Mouse (Mus musculus): ENCODE measurements at regions not wholly inside any gene's neighbourhood (a gene's known extent, or its start where the extent isn't known, plus 50 kb on each side); places are given as distances from the start of the nearest gene placed in this dataset.

DNA sequence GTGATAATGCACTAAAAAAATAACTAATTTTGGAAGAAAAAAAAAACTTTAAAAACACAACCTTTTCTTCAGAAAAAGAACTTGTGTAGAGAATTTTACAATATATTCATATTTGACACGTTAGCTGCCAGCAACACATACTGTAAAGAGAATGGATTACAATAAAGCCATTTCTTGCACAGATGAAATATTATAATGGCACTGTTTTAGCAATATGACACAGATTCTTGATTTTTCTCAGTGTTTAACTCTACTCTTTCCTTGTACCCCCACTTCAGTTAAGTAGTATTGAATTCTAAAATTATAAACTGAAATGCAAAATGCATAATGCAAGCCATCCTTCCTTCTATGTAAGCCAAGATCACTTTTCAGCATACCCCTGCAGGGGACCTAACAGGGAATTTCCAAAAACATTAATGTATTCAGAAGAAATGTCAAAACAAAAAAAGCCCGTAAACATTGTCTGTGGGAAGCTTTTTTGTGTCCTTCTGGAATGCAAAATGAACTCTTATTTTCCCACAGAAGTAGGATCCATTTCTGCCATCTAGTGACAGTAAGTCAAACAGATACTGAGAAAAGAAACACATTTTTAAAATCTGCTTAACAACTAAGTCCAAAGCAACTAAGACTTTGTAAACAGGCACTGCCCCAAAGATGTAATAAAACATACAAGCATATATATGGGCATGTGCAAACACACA, 501.1 kb upstream of the Arrdc3 start:
- no peak overlapping the region for H3K9ac ChIP-seq (ENCODE audit: low read depth, low read length)
- DNase-seq (ENCODE audit: extremely low read depth, low read depth, low spot score), result no peak
- H3K4me3 ChIP-seq (ENCODE audit: insufficient read depth, low read depth, low read length), result no peak overlapping the region
- TF ChIP-seq CTCF (IDR thresholded peaks at IDR 0.05; ENCODE audit: low read depth, low read length) (no peak), POLR2A (IDR thresholded peaks at IDR 0.05; ENCODE audit: extremely low read depth, insufficient read depth, low read length) (no peak)
- H3K4me1 ChIP-seq (ENCODE audit: control insufficient read depth, insufficient read depth, low read length), result no peaks in the 10 kb centered on the region
- H3K27me3 ChIP-seq (ENCODE audit: control insufficient read depth, insufficient read depth, low read length), result no peaks in the 10 kb centered on the region
- no peaks in the 10 kb centered on the region for H3K79me2 ChIP-seq (ENCODE audit: control insufficient read depth, insufficient read depth, low read length)
- H3K36me3 ChIP-seq (ENCODE audit: control insufficient read depth, insufficient read depth, low read length), result no peaks in the 10 kb centered on the region
- WGBS, result 70% methylated on average over 2 of the region's 2 CpGs
- no peak overlapping the region for H3K27ac ChIP-seq (replicated peaks; ENCODE audit: insufficient read depth, low read depth, low read length)

DNA sequence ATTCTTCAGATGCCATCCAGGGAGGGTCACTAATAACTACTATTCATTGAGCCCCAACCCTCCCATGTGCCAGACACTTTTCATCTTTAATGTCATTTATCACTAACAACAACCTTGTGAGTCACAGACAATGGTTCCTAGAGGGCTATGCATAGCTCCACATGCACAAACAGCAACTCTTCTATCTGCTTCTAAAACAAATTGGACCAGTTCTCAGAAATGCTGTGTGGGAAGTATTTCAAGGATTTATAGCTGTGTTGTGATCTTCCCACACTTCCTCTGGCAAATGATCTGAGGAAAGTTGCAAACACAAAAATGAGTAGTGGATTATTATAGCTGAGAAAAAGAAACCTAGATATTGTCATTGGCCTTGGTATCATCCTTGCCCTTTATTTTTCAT, 474.3 kb upstream of the Arrdc3 start:
- H3K4me3 ChIP-seq (ENCODE audit: insufficient read depth, low read depth, low read length), result no peak overlapping the region
- no peak for DNase-seq (ENCODE audit: extremely low read depth, low read depth, low spot score)
- H3K9ac ChIP-seq (ENCODE audit: low read depth, low read length), result no peak overlapping the region
- TF ChIP-seq POLR2A (IDR thresholded peaks at IDR 0.05; ENCODE audit: extremely low read depth, insufficient read depth, low read length), result no peak
- no peak for TF ChIP-seq CTCF (IDR thresholded peaks at IDR 0.05; ENCODE audit: low read depth, low read length)
- H3K27me3 ChIP-seq (ENCODE audit: control insufficient read depth, insufficient read depth, low read length), result no peaks in the 10 kb centered on the region
- H3K4me1 ChIP-seq (ENCODE audit: control insufficient read depth, insufficient read depth, low read length), result no peaks in the 10 kb centered on the region
- no peak overlapping the region for H3K27ac ChIP-seq (replicated peaks; ENCODE audit: insufficient read depth, low read depth, low read length)
- no peaks in the 10 kb centered on the region for H3K79me2 ChIP-seq (ENCODE audit: control insufficient read depth, insufficient read depth, low read length)
- no peaks in the 10 kb centered on the region for H3K36me3 ChIP-seq (ENCODE audit: control insufficient read depth, insufficient read depth, low read length)

DNA sequence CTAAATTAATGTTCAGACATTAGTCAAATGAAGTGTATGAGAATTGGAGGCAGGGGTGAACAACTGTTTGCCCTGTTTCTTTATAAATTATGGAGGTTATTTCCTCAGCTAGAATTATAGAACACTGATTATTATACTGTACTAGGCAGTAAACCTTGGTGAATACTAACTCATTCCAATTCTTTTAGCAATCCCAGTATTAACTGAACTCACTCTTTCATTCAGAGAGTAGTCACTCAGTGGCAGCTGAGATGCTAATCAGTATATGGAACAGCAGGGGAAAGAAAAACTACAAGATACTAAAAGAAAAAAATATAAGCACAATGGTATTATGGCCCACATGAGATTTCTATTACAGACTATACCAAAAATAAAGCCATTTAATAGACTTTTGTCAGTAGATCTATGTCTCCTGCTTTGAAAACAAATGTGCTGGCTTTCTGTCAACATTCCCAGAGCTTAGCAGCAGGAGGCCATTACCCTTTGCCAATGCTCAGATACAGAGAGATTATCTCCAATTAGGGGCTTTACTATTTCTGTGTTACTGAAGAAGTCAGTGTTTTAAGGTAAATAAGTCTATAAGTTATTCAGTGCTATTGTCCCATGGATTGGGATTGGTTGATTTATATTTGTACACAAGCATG, 473.3 kb upstream of the Arrdc3 start:
- Histone ChIP-seq H3K9ac (ENCODE audit: low read depth, low read length) (no peak overlapping the region), H3K79me2 (ENCODE audit: control insufficient read depth, insufficient read depth, low read length) (no peaks in the 10 kb centered on the region), H3K4me3 (ENCODE audit: insufficient read depth, low read depth, low read length) (no peak overlapping the region), H3K36me3 (ENCODE audit: control insufficient read depth, insufficient read depth, low read length) (no peaks in the 10 kb centered on the region), H3K27me3 (ENCODE audit: control insufficient read depth, insufficient read depth, low read length) (no peaks in the 10 kb centered on the region), H3K4me1 (ENCODE audit: control insufficient read depth, insufficient read depth, low read length) (no peaks in the 10 kb centered on the region), H3K27ac (replicated peaks; ENCODE audit: insufficient read depth, low read depth, low read length) (no peak overlapping the region)
- no peak for TF ChIP-seq POLR2A (IDR thresholded peaks at IDR 0.05; ENCODE audit: extremely low read depth, insufficient read depth, low read length)
- no peak for TF ChIP-seq CTCF (IDR thresholded peaks at IDR 0.05; ENCODE audit: low read depth, low read length)
- no peak for DNase-seq (ENCODE audit: extremely low read depth, low read depth, low spot score)

DNA sequence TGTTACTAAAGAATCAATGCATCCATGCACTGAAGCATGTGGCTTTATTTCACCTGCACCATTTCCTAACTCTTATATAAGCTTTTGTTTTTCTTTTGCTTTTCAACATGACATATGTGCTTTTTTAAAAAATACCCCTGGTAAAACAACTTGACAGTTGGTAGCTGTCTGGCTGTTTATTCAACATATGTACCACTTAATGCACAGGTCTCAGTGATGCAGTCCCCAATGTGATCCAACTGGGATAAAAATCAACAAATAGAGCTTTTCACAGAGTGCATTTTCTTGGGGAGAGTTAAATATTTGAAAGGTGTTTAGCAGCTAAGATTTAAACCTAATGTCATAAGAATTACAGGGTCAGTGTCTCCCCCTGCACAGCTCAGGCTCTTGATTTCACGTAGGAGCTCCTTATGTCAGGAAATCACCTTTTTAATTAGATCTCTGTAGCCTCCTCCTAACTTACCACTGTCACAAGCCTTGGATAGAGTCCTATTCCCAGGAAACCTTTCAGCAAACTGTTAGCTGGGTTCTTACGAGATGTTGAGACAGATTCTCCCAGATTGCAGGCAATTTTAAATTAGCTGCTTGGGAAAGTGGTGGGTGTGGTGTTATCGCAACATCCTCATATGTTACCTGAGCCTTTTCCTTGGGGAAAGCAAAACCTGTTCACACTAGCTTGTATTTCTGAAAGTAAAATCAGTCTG, 464.6 kb upstream of the Arrdc3 start:
- no peaks in the 10 kb centered on the region for H3K79me2 ChIP-seq (ENCODE audit: control insufficient read depth, insufficient read depth, low read length)
- no peak for DNase-seq (ENCODE audit: extremely low read depth, low read depth, low spot score)
- H3K9ac ChIP-seq (ENCODE audit: low read depth, low read length), result no peak overlapping the region
- 69% methylated on average over 3 of the region's 3 CpGs for WGBS
- TF ChIP-seq CTCF (IDR thresholded peaks at IDR 0.05; ENCODE audit: low read depth, low read length) (no peak), POLR2A (IDR thresholded peaks at IDR 0.05; ENCODE audit: extremely low read depth, insufficient read depth, low read length) (no peak)
- no peaks in the 10 kb centered on the region for H3K36me3 ChIP-seq (ENCODE audit: control insufficient read depth, insufficient read depth, low read length)
- no peak overlapping the region for H3K4me3 ChIP-seq (ENCODE audit: insufficient read depth, low read depth, low read length)
- no peaks in the 10 kb centered on the region for H3K4me1 ChIP-seq (ENCODE audit: control insufficient read depth, insufficient read depth, low read length)
- no peak overlapping the region for H3K27ac ChIP-seq (replicated peaks; ENCODE audit: insufficient read depth, low read depth, low read length)
- no peaks in the 10 kb centered on the region for H3K27me3 ChIP-seq (ENCODE audit: control insufficient read depth, insufficient read depth, low read length)

DNA sequence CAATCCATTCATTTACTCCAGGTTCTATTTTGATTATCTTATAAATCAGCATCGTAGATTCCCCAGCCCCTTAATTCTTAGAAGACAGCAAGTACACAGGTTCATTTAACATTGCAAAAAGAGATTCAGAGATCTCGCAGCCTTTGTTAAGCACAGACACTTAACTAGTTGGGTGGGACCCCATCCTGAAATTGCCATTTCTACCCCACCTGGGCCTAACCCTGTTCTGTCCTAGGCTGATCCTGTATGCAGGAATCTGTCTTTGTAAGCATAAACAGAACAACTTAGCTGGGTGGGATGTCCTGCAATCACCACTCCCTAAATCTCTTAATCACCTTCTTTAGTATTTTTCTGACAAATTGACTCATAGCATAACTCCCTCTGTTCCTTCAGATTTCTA, 462.8 kb upstream of the Arrdc3 start:
- no peaks in the 10 kb centered on the region for H3K79me2 ChIP-seq (ENCODE audit: control insufficient read depth, insufficient read depth, low read length)
- WGBS, result 73% methylated on average over 2 of the region's 2 CpGs
- H3K4me3 ChIP-seq (ENCODE audit: insufficient read depth, low read depth, low read length), result no peak overlapping the region
- no peaks in the 10 kb centered on the region for H3K27me3 ChIP-seq (ENCODE audit: control insufficient read depth, insufficient read depth, low read length)
- no peaks in the 10 kb centered on the region for H3K4me1 ChIP-seq (ENCODE audit: control insufficient read depth, insufficient read depth, low read length)
- H3K27ac ChIP-seq (replicated peaks; ENCODE audit: insufficient read depth, low read depth, low read length), result no peak overlapping the region
- TF ChIP-seq POLR2A (IDR thresholded peaks at IDR 0.05; ENCODE audit: extremely low read depth, insufficient read depth, low read length), result no peak
- H3K9ac ChIP-seq (ENCODE audit: low read depth, low read length), result no peak overlapping the region
- H3K36me3 ChIP-seq (ENCODE audit: control insufficient read depth, insufficient read depth, low read length), result no peaks in the 10 kb centered on the region
- DNase-seq (ENCODE audit: extremely low read depth, low read depth, low spot score), result no peak
